ENCODE assay signal across 18 mouse cellular contexts in the genomic region with DNA sequence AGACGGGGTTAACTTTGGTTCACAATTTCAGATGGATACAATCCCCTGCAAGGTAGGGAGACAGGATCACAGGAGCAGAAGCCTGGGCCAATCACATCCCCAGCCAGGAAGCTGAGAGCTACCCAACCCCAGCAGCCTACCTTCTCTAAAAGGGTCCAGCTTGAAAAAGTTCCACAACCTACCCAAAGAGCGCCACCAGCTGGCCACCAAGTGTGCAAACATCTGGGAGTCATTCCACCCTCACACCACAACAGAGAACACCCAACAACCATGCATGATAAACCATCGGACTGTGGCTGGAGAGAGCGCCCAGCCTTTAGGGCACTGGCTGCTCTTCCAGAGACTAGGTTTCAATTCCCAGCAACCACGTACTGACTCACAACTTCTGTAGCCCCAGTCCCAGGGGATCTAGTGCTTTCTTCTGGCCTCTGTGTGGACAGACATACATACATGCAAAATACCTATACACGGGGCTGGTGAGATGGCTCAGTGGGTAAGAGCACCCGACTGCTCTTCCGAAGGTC. TPM values are rescaled to one million over a fixed set of nuclear protein-coding genes. Genes with fewer than 3 reads are reported as not detected.
DNase-seq lines count a peak whose midpoint lies in the region; ATAC-seq and TF ChIP-seq lines count a peak whose summit lies in the region.
"Had no signal": no experiment of that assay in that cellular context is flagged by ENCODE, and none has a peak within 500 bp of the region (broad histone marks: within the 10 kb centered on the region; RNA-seq: fewer than 3 reads in every experiment).

No protein-coding gene starts in this region.

- peak; percentile 45; the same call in 1 of the 2 replicates for TF ChIP-seq CTCF in liver, embryonic 14.5 days (IDR thresholded peaks at IDR 0.05; ENCODE audit: low read depth)
- TF ChIP-seq CTCF in MEL (IDR thresholded peaks at IDR 0.05 in 2 of 3, conservative IDR thresholded peaks at IDR 0.05 in 1 of 3; ENCODE audit: control insufficient read depth in 1 of 3, insufficient read depth in 1 of 3, low read depth in 2 of 3, low read length in 3 of 3, poor library complexity in 1 of 3, severe bottlenecking in 1 of 3), result peak; percentile 43 to 64 (median 47); a peak in 5 of 6 replicates

- no peaks in the 10 kb centered on the region for H3K79me2 ChIP-seq in MEL (ENCODE audit: control insufficient read depth, insufficient read depth, low read length, poor library complexity)

- no peak for TF ChIP-seq POLR2A in MEL (IDR thresholded peaks at IDR 0.05; ENCODE audit: control insufficient read depth in 1 of 2, insufficient read depth in 1 of 2, low read depth in 1 of 2, low read length in 2 of 2, poor library complexity in 1 of 2)

- H3K4me1 ChIP-seq in liver, embryonic 14.5 days (replicated peaks; ENCODE audit: control insufficient read depth in 2 of 2, insufficient read depth in 2 of 2, low read length in 1 of 2), result peaks cover 4 to 10% of the 10 kb centered on the region in 2 experiments; a peak in 3 of 4 replicates
- peaks cover 27% of the 10 kb centered on the region for H3K4me1 ChIP-seq in liver, embryonic 12.5 days
- no peaks in the 10 kb centered on the region for H3K4me1 ChIP-seq in MEL (ENCODE audit: control insufficient read depth in 1 of 2, insufficient read depth in 2 of 2, low read length in 2 of 2)
- H3K4me1 ChIP-seq in midbrain, embryonic 16.5 days (ENCODE audit: control insufficient read depth, insufficient read depth, low read length), result no peaks in the 10 kb centered on the region

- no peak for ATAC-seq in CD4-positive, CD25-positive, alpha-beta regulatory T cell, adult 4 months
- no peak for ATAC-seq in liver, embryonic 14.5 days (ENCODE audit: insufficient read depth)
- ATAC-seq in liver, embryonic 12.5 days, result no peak
- ATAC-seq in midbrain, embryonic 16.5 days, result no peak
- ATAC-seq: intestine, embryonic 16.5 days had no signal

- 55% methylated on average over 8 of the region's 8 CpGs for WGBS in liver, embryonic 14.5 days (ENCODE audit: insufficient replicate concordance)
- 56% methylated on average over 8 of the region's 8 CpGs for WGBS in liver, embryonic 12.5 days (ENCODE audit: insufficient replicate concordance)
- WGBS in midbrain, embryonic 16.5 days, result 72% methylated on average over 8 of the region's 8 CpGs

- H3K9ac ChIP-seq in liver, embryonic 14.5 days (replicated peaks), result no peak overlapping the region
- no peak overlapping the region for H3K9ac ChIP-seq in liver, embryonic 12.5 days
- H3K9ac ChIP-seq in MEL (ENCODE audit: control insufficient read depth, low read depth, low read length, poor library complexity, severe bottlenecking), result no peak overlapping the region
- H3K9ac ChIP-seq in midbrain, embryonic 16.5 days (ENCODE audit: low read depth, low read length), result no peak overlapping the region
- H3K9ac ChIP-seq: embryonic facial prominence, embryonic 13.5 days; hindbrain, embryonic 12.5 days had no signal

- no peaks in the 10 kb centered on the region for H3K36me3 ChIP-seq in liver, embryonic 14.5 days (replicated peaks; ENCODE audit: control insufficient read depth, insufficient read depth, low read depth)
- H3K36me3 ChIP-seq in liver, embryonic 12.5 days, result no peaks in the 10 kb centered on the region
- H3K36me3 ChIP-seq in MEL (ENCODE audit: control insufficient read depth in 1 of 2, insufficient read depth in 2 of 2, low read length in 2 of 2), result no peaks in the 10 kb centered on the region
- H3K36me3 ChIP-seq in midbrain, embryonic 16.5 days (ENCODE audit: control insufficient read depth, insufficient read depth, low read length), result peaks cover 4% of the 10 kb centered on the region; the same call in 1 of the 2 replicates
- H3K36me3 ChIP-seq: embryonic facial prominence, embryonic 13.5 days; G1E; hindbrain, embryonic 12.5 days had no signal

- no peak overlapping the region for H3K4me2 ChIP-seq in liver, embryonic 14.5 days (ENCODE audit: low read depth)
- no peak overlapping the region for H3K4me2 ChIP-seq in liver, embryonic 12.5 days
- no peak overlapping the region for H3K4me2 ChIP-seq in midbrain, embryonic 16.5 days (ENCODE audit: low read length)
- H3K4me2 ChIP-seq: embryonic facial prominence, embryonic 13.5 days; hindbrain, embryonic 12.5 days had no signal

- TF ChIP-seq RAD21 in MEL (IDR thresholded peaks at IDR 0.05; ENCODE audit: low read depth, low read length), result no peak; the same call in 1 of the 2 replicates

- peaks cover 6% of the 10 kb centered on the region for H3K27me3 ChIP-seq in liver, embryonic 14.5 days (ENCODE audit: control insufficient read depth, insufficient read depth, low read length)
- H3K27me3 ChIP-seq in liver, embryonic 12.5 days (replicated peaks), result peaks cover 55% of the 10 kb centered on the region
- H3K27me3 ChIP-seq in MEL (ENCODE audit: control insufficient read depth in 1 of 2, insufficient read depth in 2 of 2, low read length in 2 of 2), result peaks cover 0 to 2% of the 10 kb centered on the region in 2 experiments; a peak in 2 of 4 replicates
- H3K27me3 ChIP-seq in midbrain, embryonic 16.5 days (ENCODE audit: control insufficient read depth, insufficient read depth, low read depth, low read length), result no peaks in the 10 kb centered on the region

- no peak for TF ChIP-seq EP300 in liver, embryonic 14.5 days (IDR thresholded peaks at IDR 0.05; ENCODE audit: low read depth)
- no peak for TF ChIP-seq EP300 in MEL (IDR thresholded peaks at IDR 0.05; ENCODE audit: low read depth in 1 of 2, low read length in 2 of 2)

- no peak overlapping the region for H3K27ac ChIP-seq in liver, embryonic 14.5 days
- H3K27ac ChIP-seq in liver, embryonic 12.5 days, result no peak overlapping the region
- H3K27ac ChIP-seq in MEL (ENCODE audit: control insufficient read depth, low read depth, low read length), result no peak overlapping the region
- H3K27ac ChIP-seq in midbrain, embryonic 16.5 days (ENCODE audit: low read length), result no peak overlapping the region
- H3K27ac ChIP-seq: embryonic facial prominence, embryonic 13.5 days; hindbrain, embryonic 12.5 days had no signal

- peak; percentile 31 for DNase-seq in CD4-positive, CD25-positive, alpha-beta regulatory T cell, adult 2 months (ENCODE audit: low read depth, low spot score)
- no peak for DNase-seq in liver, embryonic 14.5 days (ENCODE audit: low read depth in 3 of 3, low spot score in 3 of 3)
- DNase-seq in MEL (ENCODE audit: low read depth, low spot score), result peak; percentile 41
- DNase-seq in induced T-regulatory cell, adult 2 months (ENCODE audit: low read depth), result peak; percentile 29
- no peak for DNase-seq in adrenal gland, postnatal 36 days
- DNase-seq: adrenal gland, postnatal 10 days; cerebellum, adult 8-10 months; gastrocnemius, postnatal 14 days; layer of hippocampus, adult 9-11 months; liver; thymus, postnatal 36 days had no signal

- no peak overlapping the region for H3K4me3 ChIP-seq in liver, embryonic 14.5 days (ENCODE audit: insufficient read depth in 1 of 2, low read depth in 2 of 2, low read length in 2 of 2)
- no peak overlapping the region for H3K4me3 ChIP-seq in liver, embryonic 12.5 days
- H3K4me3 ChIP-seq in MEL (ENCODE audit: control insufficient read depth in 1 of 2, insufficient read depth in 1 of 2, low read depth in 2 of 2, low read length in 2 of 2), result no peak overlapping the region
- no peak overlapping the region for H3K4me3 ChIP-seq in midbrain, embryonic 16.5 days (ENCODE audit: low read depth, low read length)
- H3K4me3 ChIP-seq: embryonic facial prominence, embryonic 13.5 days; hindbrain, embryonic 12.5 days had no signal

- no peaks in the 10 kb centered on the region for H3K9me3 ChIP-seq in liver, embryonic 14.5 days (ENCODE audit: control insufficient read depth, low read length)
- H3K9me3 ChIP-seq in liver, embryonic 12.5 days (replicated peaks), result no peaks in the 10 kb centered on the region
- H3K9me3 ChIP-seq in MEL (replicated peaks; ENCODE audit: insufficient read depth, low read length), result no peaks in the 10 kb centered on the region
- H3K9me3 ChIP-seq in midbrain, embryonic 16.5 days (replicated peaks; ENCODE audit: control insufficient read depth, low read length, poor library complexity, severe bottlenecking), result no peaks in the 10 kb centered on the region
- H3K9me3 ChIP-seq: embryonic facial prominence, embryonic 13.5 days; G1E; hindbrain, embryonic 12.5 days had no signal

TF ChIP-seq in MEL, 35 proteins besides CTCF, POLR2A, EP300 and RAD21:
- TF ChIP-seq RCOR1 (IDR thresholded peaks at IDR 0.05; ENCODE audit: low read depth, low read length) (no peak), NRF1 (IDR thresholded peaks at IDR 0.05; ENCODE audit: insufficient read depth, low read depth, low read length, poor library complexity, severe bottlenecking) (no peak), USF1 (IDR thresholded peaks at IDR 0.05; ENCODE audit: low read depth, low read length) (no peak), SMC3 (IDR thresholded peaks at IDR 0.05; ENCODE audit: low read depth, low read length) (peak; percentile 11; the same call in 1 of the 2 replicates)

RNA-seq across cellular contexts. Expression of a gene that starts 41.5 kb away (rescaled TPM):
- polyA plus RNA-seq in CD4-positive, CD25-positive, alpha-beta regulatory T cell, adult 4 months (2017; shearing (Covaris generic)), result 10 to 100 TPM; 39.5 to 42.6 TPM
- 6.2 and 8.4 TPM in 2 replicates for polyA plus RNA-seq in liver, embryonic 14.5 days (2012; rRNA removed)
- 12.6 and 15.0 TPM in 2 replicates for polyA plus RNA-seq in liver, embryonic 14.5 days (2014; fragmentation: Nextera tagmentation; extraction: Ambion mirVana)
- 36.4 and 37.4 TPM in 2 replicates for polyA plus RNA-seq in liver, embryonic 12.5 days (2016; fragmentation: Nextera tagmentation; extraction: Ambion mirVana)
- 22.5 and 24.4 TPM in 2 replicates for total RNA-seq in MEL (2012; rRNA removed)
- 100 to 1,000 TPM in 1 of 2 experiments, 10 to 100 TPM in 1; 37.7 to 258 TPM for polyA plus RNA-seq in MEL (2012; ENCODE audit: insufficient read depth in 1 of 2, insufficient read length in 2 of 2, low read depth in 1 of 2, low replicate concordance in 2 of 2, missing spikeins in 1 of 2)
- 13.0 and 16.3 TPM in 2 replicates for polyA plus RNA-seq in midbrain, embryonic 16.5 days (2015; fragmentation: Nextera tagmentation; extraction: Ambion mirVana)
- total RNA-seq in adrenal gland, postnatal 36 days (2021), result 10 to 100 TPM; 33.9 to 37.4 TPM

Comparison
In these comparisons a context has a peak if more than half of its experiments do, and no peak if none do; other contexts are left out.
1. DNase-seq: peak in CD4-positive, CD25-positive, alpha-beta regulatory T cell, adult 2 months (single experiment), MEL (single experiment) and induced T-regulatory cell, adult 2 months (single experiment); none in liver, embryonic 14.5 days (0 of 3) and adrenal gland, postnatal 36 days (0 of 2).